28 mouse cellular contexts compared by ENCODE assay signal in the genomic region with DNA sequence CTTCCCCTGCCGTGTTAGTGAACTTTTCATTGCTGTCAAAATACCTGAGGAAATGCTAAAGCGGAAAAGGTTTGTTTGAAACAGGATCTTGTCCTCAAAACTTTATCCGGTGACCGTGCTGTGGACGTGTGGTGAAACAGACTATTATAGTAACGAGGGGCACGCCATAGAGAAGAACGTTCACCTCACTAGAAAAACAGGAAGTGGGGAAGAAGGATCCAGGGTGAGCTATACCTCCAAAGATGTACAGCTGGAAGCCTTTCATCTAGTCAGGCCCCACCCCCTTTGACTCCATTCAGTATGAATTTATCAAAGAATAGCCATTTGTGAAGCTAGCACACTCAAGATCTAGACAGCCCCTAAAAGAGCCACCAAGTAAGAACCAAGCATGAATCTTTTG.
DNase-seq lines count a peak whose midpoint lies in the region; ATAC-seq and TF ChIP-seq lines count a peak whose summit lies in the region.
"Had no signal": no experiment of that assay in that cellular context is flagged by ENCODE, and none has a peak within 500 bp of the region (broad histone marks: within the 10 kb centered on the region; RNA-seq: fewer than 3 reads in every experiment).

No protein-coding gene starts in this region.

- H3K4me3 ChIP-seq in thymus, adult 2 months (ENCODE audit: control insufficient read depth, insufficient read depth, low read length), result no peak overlapping the region
- H3K4me3 ChIP-seq: embryonic facial prominence, embryonic 13.5 days; gastrocnemius, adult 2 months; heart, embryonic 10.5 days; hindbrain, embryonic 10.5 days; kidney, embryonic 15.5 days; left cerebral cortex, adult 2 months; limb, embryonic 15.5 days; lung, embryonic 15.5 days; midbrain, embryonic 15.5 days; neural tube, embryonic 13.5 days had no signal

- no peak for TF ChIP-seq CTCF in thymus, adult 2 months (IDR thresholded peaks at IDR 0.05; ENCODE audit: borderline replicate concordance, control insufficient read depth, extremely low read depth, insufficient read depth, low read length, poor library complexity)

- 9% methylated on average over 8 of the region's 8 CpGs for WGBS in thymus, adult 2 months

- DNase-seq in induced T-regulatory cell, adult 2 months (ENCODE audit: low read depth), result peak; percentile 68
- peak; percentile 63 for DNase-seq in thymus, adult 2 months
- DNase-seq in thymus, postnatal 4 days, result peak; percentile 68
- DNase-seq in Muller cell, postnatal 12 days (ENCODE audit: inconsistent ontology term), result no peak
- DNase-seq in kidney, adult 18-20 months, result no peak
- no peak for DNase-seq in ovary, adult 18-20 months (ENCODE audit: low spot score)
- DNase-seq: adrenal gland, postnatal 10 days; cerebellum, adult 2 months; cerebellum, postnatal 25 days; embryo, embryonic 11 days; gastrocnemius, adult 2 months; left cerebral cortex, postnatal 4 days; lung, postnatal 36 days had no signal

- TF ChIP-seq POLR2A in thymus, adult 2 months (IDR thresholded peaks at IDR 0.05; ENCODE audit: control insufficient read depth, extremely low read depth, insufficient read depth, low read length, poor library complexity), result no peak

- peaks cover 67% of the 10 kb centered on the region for H3K4me1 ChIP-seq in thymus, adult 2 months (replicated peaks; ENCODE audit: control insufficient read depth, insufficient read depth, low read length)
- H3K4me1 ChIP-seq: hindbrain, embryonic 10.5 days; midbrain, embryonic 15.5 days had no signal

- ATAC-seq in CD4-positive, CD25-positive, alpha-beta regulatory T cell, adult 4 months, result peak; percentile 81
- ATAC-seq: forebrain, embryonic 14.5 days; hindbrain, embryonic 16.5 days; intestine, postnatal 0 days; midbrain, embryonic 15.5 days; Patski had no signal

- H3K36me3 ChIP-seq in thymus, adult 2 months (ENCODE audit: control insufficient read depth, insufficient read depth, low read length), result no peaks in the 10 kb centered on the region
- H3K36me3 ChIP-seq: embryonic facial prominence, embryonic 13.5 days; heart, embryonic 10.5 days; hindbrain, embryonic 10.5 days; kidney, embryonic 15.5 days; limb, embryonic 15.5 days; lung, embryonic 15.5 days; midbrain, embryonic 15.5 days; neural tube, embryonic 13.5 days had no signal

- peak overlapping the region; percentile 53 for H3K27ac ChIP-seq in thymus, adult 2 months (ENCODE audit: control insufficient read depth, insufficient read depth, low read length)
- H3K27ac ChIP-seq: embryonic facial prominence, embryonic 13.5 days; gastrocnemius, adult 2 months; heart, embryonic 10.5 days; hindbrain, embryonic 10.5 days; kidney, embryonic 15.5 days; left cerebral cortex, adult 2 months; limb, embryonic 15.5 days; liver, embryonic 14.5 days; lung, embryonic 15.5 days; midbrain, embryonic 15.5 days; neural tube, embryonic 13.5 days had no signal

- no peaks in the 10 kb centered on the region for H3K27me3 ChIP-seq in thymus, adult 2 months (ENCODE audit: control insufficient read depth, insufficient read depth, low read length)
- H3K27me3 ChIP-seq: embryonic facial prominence, embryonic 13.5 days; kidney, embryonic 15.5 days; limb, embryonic 15.5 days; lung, embryonic 15.5 days; midbrain, embryonic 15.5 days; neural tube, embryonic 13.5 days; Patski had no signal

Comparison
In these comparisons a context has a peak if more than half of its experiments do, and no peak if none do; other contexts are left out.
1. DNase-seq: peak in induced T-regulatory cell, adult 2 months (single experiment), thymus, adult 2 months (single experiment) and thymus, postnatal 4 days (single experiment); none in Muller cell, postnatal 12 days (single experiment), kidney, adult 18-20 months (single experiment) and ovary, adult 18-20 months (single experiment).